Mouse (Mus musculus) testis, postnatal 10 days (tissue): ENCODE measurements around the gene Jun.

Experiments used
- DNase-seq: peaks from one replicate; pipeline ENCODE4 v3.0.0; 2021; ENCODE audit warnings: low spot score

Jun gene

DNA sequence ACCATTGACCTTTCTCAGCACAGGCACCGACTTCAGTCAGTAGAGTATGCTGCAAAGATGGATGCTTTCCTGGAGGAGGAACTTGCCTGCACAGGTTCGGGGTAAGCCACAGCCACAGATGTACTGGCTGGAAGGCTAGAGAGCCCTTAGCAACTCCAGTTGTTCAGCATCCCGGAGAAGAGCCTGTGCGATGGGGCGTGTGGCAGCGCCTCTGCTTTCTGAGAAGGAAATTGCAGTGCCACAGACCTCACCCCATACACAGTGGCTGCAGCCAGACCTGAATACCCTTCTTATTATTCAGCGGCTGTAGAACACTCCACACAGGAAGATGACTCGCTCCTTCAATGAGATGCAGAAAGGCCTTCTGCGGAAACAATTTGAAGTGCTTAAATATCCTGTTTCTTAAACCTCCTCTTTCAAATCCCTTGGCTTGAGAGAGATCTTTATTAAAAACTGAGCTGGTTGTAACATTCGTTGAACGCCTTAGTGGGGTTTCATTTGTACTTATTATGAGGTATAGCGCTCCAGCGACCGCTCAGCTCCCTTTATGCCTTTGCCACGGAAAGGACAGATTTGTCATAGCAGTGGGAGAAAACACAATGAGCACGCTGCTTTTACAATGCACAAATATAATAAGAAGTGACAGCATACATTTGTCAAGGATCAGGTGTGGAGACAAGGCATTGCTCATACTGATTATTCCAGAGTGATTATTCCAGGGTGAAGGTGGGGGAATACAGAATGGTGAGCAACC lies 26.0 kb downstream of the Jun start:
- no peak for DNase-seq

DNA sequence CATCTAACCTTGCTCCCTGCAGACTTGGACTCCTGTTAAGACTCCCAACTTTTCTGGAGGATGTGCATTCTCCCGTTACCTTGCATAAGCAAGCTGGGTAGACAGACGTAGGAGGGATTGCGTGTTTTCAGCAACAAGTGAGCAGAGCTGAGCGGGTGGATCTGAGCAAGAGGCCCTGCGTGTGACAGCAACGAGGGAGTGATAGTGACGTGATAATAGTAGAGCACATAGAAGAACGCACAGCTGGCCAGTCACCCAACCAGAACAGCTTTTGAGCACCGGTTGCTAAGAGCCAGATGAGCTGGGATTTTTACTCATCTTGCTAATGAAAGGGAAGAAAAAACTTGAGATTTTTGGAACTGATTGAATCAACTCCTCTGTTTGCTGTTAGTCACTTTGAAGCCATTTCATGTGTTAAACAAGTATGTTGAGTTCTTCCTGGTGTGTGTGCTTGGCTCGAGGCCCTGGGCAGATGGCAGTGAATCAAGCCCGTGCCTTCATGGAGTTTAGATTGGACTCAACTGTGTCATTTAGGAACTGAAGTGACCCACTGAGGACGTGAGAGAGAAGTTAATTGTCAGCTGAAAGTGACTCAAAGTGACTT lies 28.6 kb downstream of the Jun start:
- no peak for DNase-seq

DNA sequence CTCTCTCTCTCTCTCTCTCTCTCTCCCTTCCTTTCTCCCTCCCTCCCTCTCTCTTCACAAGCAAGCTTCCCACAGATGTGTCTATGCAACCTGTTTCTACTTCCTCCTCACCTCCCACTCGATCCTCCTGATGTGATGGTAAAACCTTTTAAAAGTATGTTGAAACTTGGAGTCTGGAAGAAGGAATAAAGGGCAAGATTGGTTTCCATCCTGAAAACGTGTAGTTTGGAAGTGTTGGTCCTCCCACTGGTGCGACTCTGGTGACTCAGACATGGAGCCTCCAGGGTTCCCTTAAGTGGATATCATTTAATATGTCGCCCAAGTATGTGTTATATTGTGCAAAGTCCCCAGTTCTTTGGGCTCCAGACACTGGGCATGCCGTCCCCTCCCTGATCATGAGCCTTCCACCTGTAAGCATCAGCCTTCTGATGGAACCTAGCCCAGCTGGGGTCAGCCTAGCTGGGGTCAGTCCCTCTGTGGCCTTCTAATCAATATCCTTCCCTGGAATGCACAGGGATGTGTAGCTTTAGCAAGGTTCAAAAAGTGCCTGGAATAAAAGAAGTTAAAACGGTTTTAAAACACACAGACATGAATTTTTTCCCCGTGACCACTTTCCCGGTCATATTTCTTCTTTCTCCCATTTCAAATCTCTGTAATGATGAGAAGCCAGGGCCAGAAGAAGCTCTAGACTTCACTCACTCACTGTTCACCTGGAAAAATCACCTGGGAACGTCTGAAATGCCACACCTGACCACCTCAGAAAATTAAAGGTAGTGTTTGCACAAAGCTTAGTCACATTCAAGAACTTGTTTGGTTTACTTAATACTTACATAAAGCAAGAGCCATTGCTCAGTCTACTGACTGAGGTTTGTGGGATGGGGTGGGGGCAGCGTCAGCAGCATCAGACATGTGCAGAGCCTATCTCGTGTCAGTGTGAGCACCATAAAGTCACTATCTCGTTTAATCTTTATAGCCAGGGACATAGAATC lies 30.1 kb downstream of the Jun start:
- no peak for DNase-seq

DNA sequence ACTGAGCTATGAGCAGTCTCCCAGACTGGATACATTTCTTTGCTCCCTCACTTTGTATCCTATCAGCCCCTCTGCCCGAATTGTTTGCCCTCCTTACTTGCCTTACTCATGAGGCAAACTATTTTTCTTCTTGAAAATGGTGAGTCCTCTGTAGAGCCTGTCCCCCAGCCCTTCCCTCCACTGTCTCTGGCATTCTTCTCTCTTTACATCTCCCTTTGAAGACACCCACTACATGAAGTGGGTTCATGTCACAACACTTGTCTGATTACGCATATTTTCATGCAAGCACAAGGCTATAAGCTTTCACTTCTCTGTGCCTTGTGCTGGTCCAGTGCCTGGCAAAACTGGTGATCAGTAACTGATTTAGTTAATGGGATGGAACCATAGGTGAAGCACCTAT lies 31.8 kb downstream of the Jun start:
- no peak for DNase-seq

DNA sequence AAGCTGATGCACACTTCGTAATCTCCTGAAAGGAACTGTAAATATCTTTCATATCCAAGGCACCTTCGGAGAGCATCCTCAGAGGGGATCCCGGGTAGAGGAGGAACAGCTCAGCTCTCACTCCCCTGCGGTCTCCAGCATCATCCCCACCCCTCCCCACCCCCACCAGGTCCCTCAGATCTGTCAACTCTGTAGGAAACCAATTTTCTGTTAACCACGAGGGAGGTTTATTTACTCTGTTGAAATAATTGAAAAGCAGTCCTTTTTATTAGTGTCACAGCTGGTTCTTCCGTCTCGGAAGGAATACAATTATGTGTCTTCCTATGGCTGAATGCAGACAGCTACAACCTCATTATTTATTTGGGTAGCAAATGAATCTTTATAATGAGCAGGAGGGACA lies 33.8 kb downstream of the Jun start:
- DNase-seq, result no peak

DNA sequence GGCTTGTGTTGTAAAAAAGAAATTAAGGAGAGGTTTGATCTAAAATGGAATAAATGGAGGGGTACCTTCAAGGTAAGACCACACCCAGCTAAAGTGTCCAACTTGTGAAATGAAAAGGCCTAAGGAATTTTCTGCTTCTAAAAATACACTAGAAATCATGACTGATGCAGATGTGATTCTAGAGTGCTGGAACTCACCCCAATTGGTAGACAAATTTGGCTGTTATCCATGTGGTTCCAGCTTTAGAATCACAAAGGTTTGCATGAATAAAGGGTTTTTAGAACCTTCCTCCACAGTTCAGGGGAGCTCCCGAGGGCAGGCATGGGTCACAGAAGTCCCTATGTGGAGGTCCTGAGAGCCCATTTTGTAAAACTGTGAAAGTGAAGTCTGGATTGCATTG lies 39.3 kb downstream of the Jun start:
- no peak for DNase-seq

DNA sequence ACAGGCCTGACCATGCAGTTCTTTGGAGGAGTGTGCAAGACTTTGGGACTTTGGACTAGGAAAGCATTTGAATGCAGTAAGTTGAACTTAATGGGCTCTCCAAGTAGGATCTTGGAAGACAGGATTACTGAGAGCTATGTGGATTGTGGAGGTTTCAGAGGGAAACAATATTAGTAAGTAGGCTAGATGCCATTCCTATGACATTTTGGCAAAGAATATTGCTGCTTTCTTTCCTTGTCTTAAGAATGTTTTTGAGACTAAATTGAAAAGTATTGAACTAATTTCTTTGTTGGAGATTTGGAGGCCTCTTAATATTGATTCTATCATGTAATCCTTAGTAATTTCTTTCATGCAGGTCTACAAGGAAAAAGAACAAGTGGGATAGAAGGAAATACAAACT lies 39.8 kb downstream of the Jun start:
- no peak for DNase-seq

DNA sequence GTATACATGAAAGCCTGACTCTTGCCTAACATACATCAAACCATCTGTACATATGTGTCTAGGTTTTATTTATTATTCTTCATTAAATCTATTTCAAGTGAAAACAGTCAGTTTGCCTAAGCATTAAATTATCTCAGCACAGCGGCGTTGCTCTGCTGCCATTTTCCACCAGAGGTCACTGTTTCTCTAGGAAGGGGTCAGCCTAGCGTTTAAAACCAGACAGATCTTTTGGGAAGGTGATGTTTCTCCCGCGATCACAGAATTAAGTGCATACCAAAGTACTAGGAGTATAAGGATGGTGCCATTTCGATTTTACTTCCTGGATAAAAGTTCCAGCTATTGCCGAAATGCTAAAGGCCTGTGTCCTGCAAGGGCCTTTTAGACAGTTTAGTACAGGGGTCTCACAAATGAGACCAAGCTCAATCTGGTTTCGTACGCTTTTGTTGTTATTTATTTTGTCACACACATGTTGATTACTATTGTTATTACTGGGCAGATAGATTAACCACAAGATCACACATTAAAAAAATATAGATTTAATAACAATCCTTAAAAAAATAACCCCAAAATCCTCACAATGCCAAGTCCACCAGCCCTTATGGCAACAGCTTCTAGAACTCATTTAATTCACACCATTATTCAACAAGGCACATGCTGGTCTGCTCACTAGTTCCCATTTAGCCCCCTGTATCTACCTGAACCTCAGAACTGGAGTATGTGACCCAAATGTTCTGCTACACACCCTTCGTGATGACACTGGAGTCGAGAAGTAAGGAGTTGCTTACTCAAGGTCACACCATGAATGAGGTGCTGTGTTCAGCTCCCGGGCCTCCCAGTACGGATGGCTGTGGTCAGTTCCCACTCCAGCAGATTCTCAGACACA lies 43.6 kb downstream of the Jun start:
- peak; percentile 87 for DNase-seq

DNA sequence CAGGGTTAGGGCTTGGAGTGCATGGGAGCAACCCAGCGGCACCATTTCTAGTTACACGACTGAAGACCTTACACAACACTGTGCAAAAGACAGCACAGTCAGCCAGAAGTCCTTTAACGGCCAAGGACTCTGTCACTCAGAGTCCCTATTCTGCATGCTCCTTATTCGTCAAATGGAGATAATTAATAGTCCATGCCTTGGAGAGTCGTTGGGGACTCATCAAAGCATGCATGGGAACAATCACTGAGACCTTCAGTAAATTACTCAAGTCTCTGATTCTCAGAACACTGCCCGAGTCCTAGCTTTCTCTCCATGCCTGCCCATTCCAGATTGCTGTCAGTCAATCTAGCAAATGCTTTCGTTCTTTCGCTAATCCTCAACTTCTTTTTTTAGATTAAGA lies 44.3 kb downstream of the Jun start:
- DNase-seq, result no peak

DNA sequence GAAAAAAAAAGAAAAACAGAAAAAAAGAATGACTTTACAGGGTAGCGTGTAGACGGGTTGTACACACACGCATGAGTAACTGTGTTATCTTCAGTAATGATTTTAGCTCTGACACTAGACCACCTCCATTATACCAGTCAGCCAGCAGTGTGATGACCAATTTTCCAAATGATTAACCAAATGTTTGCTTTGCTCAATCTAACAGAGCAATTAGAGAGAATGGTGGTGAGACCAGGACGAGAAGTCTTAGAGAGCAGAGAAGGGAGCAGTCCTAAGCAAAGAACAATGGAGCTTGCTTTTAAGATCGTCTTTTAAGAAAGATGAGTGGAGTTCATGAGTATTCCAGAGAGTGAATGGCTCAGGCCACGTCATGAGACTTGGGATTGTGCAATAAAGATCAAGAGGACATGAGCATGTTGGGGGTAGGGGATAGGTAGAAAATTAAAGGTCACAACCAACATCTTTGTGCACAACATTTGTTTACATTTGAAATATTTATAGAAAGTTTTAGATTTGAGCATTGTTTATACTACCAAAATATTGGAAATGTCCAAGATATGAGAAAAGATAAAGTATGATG lies 46.7 kb downstream of the Jun start:
- DNase-seq, result no peak

DNA sequence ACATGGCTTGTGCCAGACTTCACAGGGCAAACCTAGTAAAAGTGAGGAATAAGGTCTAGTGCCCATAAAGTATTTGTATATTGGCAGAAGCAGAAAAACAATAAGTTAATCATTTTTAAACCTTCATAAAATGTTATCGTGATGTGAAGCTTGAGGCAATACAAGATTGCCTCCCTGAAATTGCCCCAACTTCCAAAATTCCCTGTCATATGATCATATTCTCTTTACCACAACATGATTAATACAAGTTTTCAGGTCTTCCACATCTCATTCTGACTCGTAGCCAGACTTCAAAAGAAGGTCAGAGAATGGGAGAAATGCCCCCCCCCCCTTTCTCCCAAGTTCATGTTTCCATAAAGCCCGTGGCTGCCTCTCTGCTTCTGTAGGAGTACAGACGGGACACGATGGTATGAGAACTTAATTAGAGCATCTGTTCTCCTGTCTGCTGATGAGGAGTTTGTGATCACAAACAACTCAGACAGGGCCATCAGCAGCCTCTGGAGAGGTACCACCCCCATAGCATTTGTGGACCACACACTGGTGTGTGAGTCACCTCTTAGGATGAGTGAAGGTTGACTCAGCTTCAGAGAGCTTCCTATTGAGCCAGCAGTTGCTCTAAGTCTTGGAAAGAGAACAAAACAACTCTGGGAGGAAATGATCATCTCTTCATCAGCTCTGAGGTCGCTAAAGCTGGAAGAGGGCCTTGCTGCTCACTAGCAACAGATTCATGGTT lies 50.8 kb downstream of the Jun start:
- DNase-seq, result no peak

DNA sequence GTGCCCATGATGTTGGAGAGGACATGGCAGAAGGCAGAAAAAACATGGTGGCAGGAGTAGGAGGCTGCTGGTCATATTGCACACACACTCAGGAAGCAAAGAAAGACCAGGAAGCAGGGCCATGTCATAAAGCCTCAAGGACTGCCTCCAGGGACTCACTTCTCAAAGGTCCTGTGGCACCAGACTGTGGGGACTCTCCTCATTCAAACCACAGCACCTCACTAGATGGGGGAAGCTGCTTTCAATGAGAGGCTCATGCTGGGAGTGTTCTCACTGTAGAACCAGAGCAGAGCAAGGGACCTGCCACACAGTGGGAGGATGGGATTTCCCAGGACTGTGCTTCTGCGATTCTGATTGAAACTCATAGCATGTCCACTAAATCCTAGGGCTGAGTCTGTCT lies 51.9 kb downstream of the Jun start:
- no peak for DNase-seq

DNA sequence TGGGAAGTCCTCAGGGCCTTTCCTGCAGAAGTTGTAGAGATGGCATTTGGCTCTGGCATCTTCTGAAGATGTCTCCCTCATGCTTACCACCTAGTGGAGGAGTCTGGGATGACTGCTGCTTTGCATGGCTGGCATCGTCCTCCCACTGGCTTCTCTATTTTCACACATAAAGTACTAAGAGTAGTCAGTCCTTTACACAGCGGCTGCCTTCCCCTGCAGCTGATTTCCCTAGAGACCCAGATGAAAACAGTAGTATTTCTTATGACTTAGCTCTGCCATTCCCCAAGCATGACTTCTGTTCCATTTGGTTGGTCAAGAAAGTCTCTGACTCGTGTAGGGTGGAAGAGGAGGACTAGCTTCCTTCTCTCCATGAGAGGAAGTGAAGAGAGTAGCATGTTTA lies 52.8 kb downstream of the Jun start:
- DNase-seq, result no peak
